Mouse (Mus musculus): ENCODE results near the gene Akirin1. TPM values are rescaled to one million over a fixed set of nuclear protein-coding genes. Genes with fewer than 3 reads are reported as not detected.

Gene Akirin1
- polyA plus RNA-seq, 1 experiment: 43.6 TPM

GRCm38 (mm10) chr4:123768234-123768633 lies 18.1 kb upstream of the Akirin1 start:
- H3K27me3 ChIP-seq (ENCODE audit: control insufficient read depth, insufficient read depth, low read length): no peaks in the 10 kb centered on the region
- H3K4me3 ChIP-seq (replicated peaks; ENCODE audit: insufficient read depth, low read depth, low read length): no peak overlapping the region
- TF ChIP-seq CTCF (IDR thresholded peaks at IDR 0.05; ENCODE audit: borderline replicate concordance, insufficient read depth, low read depth, low read length) (no peak), POLR2A (IDR thresholded peaks at IDR 0.05; ENCODE audit: borderline replicate concordance, insufficient read depth, low read length) (no peak)
- no peak for DNase-seq
- 73% methylated on average over 4 of the region's 4 CpGs for WGBS
- H3K4me1 ChIP-seq (ENCODE audit: control insufficient read depth, insufficient read depth, low read length): no peaks in the 10 kb centered on the region
- no peak overlapping the region for H3K27ac ChIP-seq (ENCODE audit: insufficient read depth, low read length)

- no peak overlapping the region for H3K4me3 ChIP-seq (replicated peaks; ENCODE audit: insufficient read depth, low read depth, low read length)
- H3K27ac ChIP-seq (ENCODE audit: insufficient read depth, low read length): no peak overlapping the region
- TF ChIP-seq CTCF (IDR thresholded peaks at IDR 0.05; ENCODE audit: borderline replicate concordance, insufficient read depth, low read depth, low read length): no peak
- no peak for TF ChIP-seq POLR2A (IDR thresholded peaks at IDR 0.05; ENCODE audit: borderline replicate concordance, insufficient read depth, low read length)
- no peaks in the 10 kb centered on the region for H3K4me1 ChIP-seq (ENCODE audit: control insufficient read depth, insufficient read depth, low read length)
- WGBS: 78% methylated on average over 3 of the region's 3 CpGs
- DNase-seq: no peak
- H3K27me3 ChIP-seq (ENCODE audit: control insufficient read depth, insufficient read depth, low read length): no peaks in the 10 kb centered on the region
These were observed 17.7 kb upstream of the Akirin1 start for GRCm38 (mm10) chr4:123767807-123768206.

GRCm38 (mm10) chr4:123765071-123765470 lies 14.9 kb upstream of the Akirin1 start:
- H3K27ac ChIP-seq (ENCODE audit: insufficient read depth, low read length): no peak overlapping the region
- H3K4me1 ChIP-seq (ENCODE audit: control insufficient read depth, insufficient read depth, low read length): no peaks in the 10 kb centered on the region
- no peak for TF ChIP-seq POLR2A (IDR thresholded peaks at IDR 0.05; ENCODE audit: borderline replicate concordance, insufficient read depth, low read length)
- TF ChIP-seq CTCF (IDR thresholded peaks at IDR 0.05; ENCODE audit: borderline replicate concordance, insufficient read depth, low read depth, low read length): no peak
- no peaks in the 10 kb centered on the region for H3K27me3 ChIP-seq (ENCODE audit: control insufficient read depth, insufficient read depth, low read length)
- whole genome bisulfite sequencing: 80% methylated on average over 6 of the region's 6 CpGs
- H3K4me3 ChIP-seq (replicated peaks; ENCODE audit: insufficient read depth, low read depth, low read length): no peak overlapping the region
- DNase-seq: no peak

GRCm38 (mm10) chr4:123758306-123758705 lies 8.2 kb upstream of the Akirin1 start:
- 52% methylated on average over 4 of the region's 4 CpGs for WGBS
- DNase-seq: peak in 1 of 2 experiments; percentile 15
- Histone ChIP-seq H3K4me1 (ENCODE audit: control insufficient read depth, insufficient read depth, low read length) (no peaks in the 10 kb centered on the region), H3K4me3 (replicated peaks; ENCODE audit: insufficient read depth, low read depth, low read length) (no peak overlapping the region), H3K27me3 (ENCODE audit: control insufficient read depth, insufficient read depth, low read length) (no peaks in the 10 kb centered on the region), H3K27ac (ENCODE audit: insufficient read depth, low read length) (no peak overlapping the region)
- TF ChIP-seq CTCF (IDR thresholded peaks at IDR 0.05; ENCODE audit: borderline replicate concordance, insufficient read depth, low read depth, low read length) (peak; percentile 34; the same call in 1 of the 2 replicates), POLR2A (IDR thresholded peaks at IDR 0.05; ENCODE audit: borderline replicate concordance, insufficient read depth, low read length) (no peak)

- H3K27ac ChIP-seq (ENCODE audit: insufficient read depth, low read length): peak overlapping the region; percentile 5; the same call in 1 of the 2 replicates
- no peaks in the 10 kb centered on the region; the same call in 1 of the 2 replicates for H3K4me1 ChIP-seq (ENCODE audit: control insufficient read depth, insufficient read depth, low read length)
- peak; percentile 34 to 61 for DNase-seq
These were observed 665 bp upstream of the Akirin1 start for GRCm38 (mm10) chr4:123750707-123751312.

GRCm38 (mm10) chr4:123749484-123750130 lies 538 bp downstream of the Akirin1 start:
- Histone ChIP-seq H3K27me3 (ENCODE audit: control insufficient read depth, insufficient read depth, low read length) (no peaks in the 10 kb centered on the region), H3K4me1 (ENCODE audit: control insufficient read depth, insufficient read depth, low read length) (peaks cover 2% of the 10 kb centered on the region; the same call in 1 of the 2 replicates), H3K4me3 (replicated peaks; ENCODE audit: insufficient read depth, low read depth, low read length) (peak overlapping the region; percentile 75), H3K27ac (ENCODE audit: insufficient read depth, low read length) (peak overlapping the region; percentile 70; the same call in 1 of the 2 replicates)
- DNase-seq: peak; percentile 44 to 59
- no peak for TF ChIP-seq CTCF (IDR thresholded peaks at IDR 0.05; ENCODE audit: borderline replicate concordance, insufficient read depth, low read depth, low read length)
- no peak for TF ChIP-seq POLR2A (IDR thresholded peaks at IDR 0.05; ENCODE audit: borderline replicate concordance, insufficient read depth, low read length)
- WGBS: under 1% methylated on average over 55 of the region's 55 CpGs

More at GRCm38 (mm10) chr4:123750707-123751312, 665 bp upstream of the Akirin1 start:
- peak overlapping the region; percentile 85 for H3K4me3 ChIP-seq (replicated peaks; ENCODE audit: insufficient read depth, low read depth, low read length)
- TF ChIP-seq CTCF (IDR thresholded peaks at IDR 0.05; ENCODE audit: borderline replicate concordance, insufficient read depth, low read depth, low read length): no peak
- TF ChIP-seq POLR2A (IDR thresholded peaks at IDR 0.05; ENCODE audit: borderline replicate concordance, insufficient read depth, low read length): no peak
- H3K27me3 ChIP-seq (ENCODE audit: control insufficient read depth, insufficient read depth, low read length): no peaks in the 10 kb centered on the region
- under 1% methylated on average over 8 of the region's 8 CpGs for WGBS

GRCm38 (mm10) chr4:123748726-123749415 lies 1.3 kb downstream of the Akirin1 start:
- 4% methylated on average over 10 of the region's 10 CpGs for WGBS
- H3K4me3 ChIP-seq (replicated peaks; ENCODE audit: insufficient read depth, low read depth, low read length): peak overlapping the region; percentile 75
- H3K27ac ChIP-seq (ENCODE audit: insufficient read depth, low read length): 0 out of 2 replicates have a peak overlapping the region, but pooled peaks have one; percentile 54
- no peaks in the 10 kb centered on the region for H3K27me3 ChIP-seq (ENCODE audit: control insufficient read depth, insufficient read depth, low read length)
- no peak for TF ChIP-seq CTCF (IDR thresholded peaks at IDR 0.05; ENCODE audit: borderline replicate concordance, insufficient read depth, low read depth, low read length)
- TF ChIP-seq POLR2A (IDR thresholded peaks at IDR 0.05; ENCODE audit: borderline replicate concordance, insufficient read depth, low read length): no peak
- peaks cover 2% of the 10 kb centered on the region; the same call in 1 of the 2 replicates for H3K4me1 ChIP-seq (ENCODE audit: control insufficient read depth, insufficient read depth, low read length)
- DNase-seq: no peak
